Mouse (Mus musculus): ENCODE results near the gene Slc25a30. TPM values are rescaled to one million over a fixed set of nuclear protein-coding genes. Genes with fewer than 3 reads are reported as not detected.

The Slc25a30 gene
- 19.3 TPM for polyA plus RNA-seq (2017; shearing (Covaris generic))

GRCm38 (mm10) chr14:75786868-75787793 is at the start of gene Slc25a30:
Gene Slc25a30, minus strand, starts transcription at chr14:75787037.

GRCm38 (mm10) chr14:75753991-75754817 is 32.6 kb downstream of the Slc25a30 start, which contains the start of gene Cog3:
Gene Cog3, minus strand, starts transcription at chr14:75754517.

Other genes with a start within 250 kb of the Slc25a30 start
- gene Spert, start 193.9 kb downstream of the Slc25a30 start, polyA plus RNA-seq (2017; shearing (Covaris generic)): not detected
- not detected for gene Erich6b, start 144.8 kb downstream of the Slc25a30 start, polyA plus RNA-seq (2017; shearing (Covaris generic))
- gene Cog3, start 32.5 kb downstream of the Slc25a30 start, polyA plus RNA-seq (2017; shearing (Covaris generic)): 11.3 TPM
- gene Tpt1, start 58.1 kb upstream of the Slc25a30 start, polyA plus RNA-seq (2017; shearing (Covaris generic)): 1,459 TPM
- 0.73 TPM for gene Kctd4, start 168.0 kb upstream of the Slc25a30 start, polyA plus RNA-seq (2017; shearing (Covaris generic))
- gene Gtf2f2, start 223.8 kb upstream of the Slc25a30 start, polyA plus RNA-seq (2017; shearing (Covaris generic)): 50.5 TPM

All from CD4-positive, CD25-positive, alpha-beta regulatory T cell, adult 9 weeks (primary cell).